Mouse (Mus musculus) layer of hippocampus, postnatal 10 days (tissue): ENCODE data around the gene Ccdc50. TPM values are rescaled to one million over a fixed set of nuclear protein-coding genes. Genes with fewer than 3 reads are reported as not detected.

Source experiments
- total RNA-seq, 2 experiments: library from RNA; stranded (reverse); gene quantifications; 2 replicates each; pipeline ENCODE4 v1.2.3; 2021

Ccdc50 gene
- total RNA-seq, 2 experiments from 2014 or later = 81.1 to 94.3 TPM

Other genes starting within 250 kb of the Ccdc50 start
- under 1 TPM in 1 of 2 experiments, not detected in 1; 0.25 TPM for gene Ostn, start 81.4 kb upstream of the Ccdc50 start, total RNA-seq
- gene Uts2b, start 18.6 kb upstream of the Ccdc50 start, total RNA-seq = not detected